Mouse (Mus musculus) forebrain, embryonic 11.5 days (tissue): Measurements from ENCODE around the gene Tbx20. TPM values are rescaled to one million over a fixed set of nuclear protein-coding genes. Genes with fewer than 3 reads are reported as not detected.
A peak's percentile ranks its signal among the peaks of the same experiment; 100 is the strongest.

Source experiments
- ATAC-seq: fragments of 200-750 bp; cut with Nextera tagmentation; replicated peaks from 2 replicates; pipeline ENCODE4 v1.8.0; 2017; ENCODE audit warnings: moderate TSS enrichment; ENCODE audit not compliant: low FRiP score
- DNase-seq: peaks from one replicate; pipeline ENCODE4 v3.0.0-alpha.2; 2017; ENCODE audit warnings: low spot score
- H3K27ac ChIP-seq: fragments of 300-500 bp; sonication (generic); 2 replicates; pipeline ENCODE4 v1.5.1; 2014; ENCODE audit warnings: low read depth, low read length
- H3K27me3 ChIP-seq: fragments of 300-500 bp; sonication (generic); 2 replicates; pipeline ENCODE4 v1.6.1; 2014; ENCODE audit warnings: mild to moderate bottlenecking, low read length, mixed read lengths; ENCODE audit not compliant: control insufficient read depth, insufficient read depth
- H3K36me3 ChIP-seq: fragments of 300-500 bp; sonication (generic); 2 replicates; pipeline ENCODE4 v1.6.1; 2014; ENCODE audit warnings: mild to moderate bottlenecking, low read length, moderate library complexity, mixed read lengths; ENCODE audit not compliant: control insufficient read depth, insufficient read depth
- H3K4me1 ChIP-seq: fragments of 300-500 bp; sonication (generic); replicated peaks from 2 replicates; pipeline ENCODE4 v1.6.1; 2014; ENCODE audit warnings: low read length, mixed read lengths; ENCODE audit not compliant: control insufficient read depth, insufficient read depth
- H3K4me2 ChIP-seq: fragments of 300-500 bp; sonication (generic); 2 replicates; pipeline ENCODE4 v1.6.1; 2014; ENCODE audit warnings: low read depth, mild to moderate bottlenecking, low read length, moderate library complexity, mixed read lengths; ENCODE audit not compliant: severe bottlenecking
- H3K4me3 ChIP-seq: fragments of 300-500 bp; sonication (generic); 2 replicates; pipeline ENCODE4 v1.5.1; 2014; ENCODE audit warnings: low read depth, low read length
- H3K9ac ChIP-seq: fragments of 300-500 bp; sonication (generic); 2 replicates; pipeline ENCODE4 v1.6.1; 2014; ENCODE audit warnings: low read length
- H3K9me3 ChIP-seq: fragments of 300-500 bp; sonication (generic); 2 replicates; pipeline ENCODE4 v1.6.1; 2016; ENCODE audit warnings: low read length, mixed read lengths; ENCODE audit not compliant: control insufficient read depth
- WGBS: fragments of 180-500 bp; shearing (Covaris S2); extraction: QIAGEN DNeasy Blood & Tissue Kit; methylation state at CpG from one replicate; pipeline ENCODE4 v1.1.7; 2014; 5-methylcytosine and 5-hydroxymethylcytosine counted together
- polyA plus RNA-seq: library from polyadenylated mRNA; unstranded; fragments of >200 nt; fragmentation: Nextera tagmentation; extraction: Ambion mirVana; gene quantifications from 2 replicates; pipeline ENCODE4 v1.2.1, GENCODE M21; 2014

Tbx20 gene
- polyA plus RNA-seq = 0.48 TPM in 1 of 2 replicates, not detected in the other

DNA sequence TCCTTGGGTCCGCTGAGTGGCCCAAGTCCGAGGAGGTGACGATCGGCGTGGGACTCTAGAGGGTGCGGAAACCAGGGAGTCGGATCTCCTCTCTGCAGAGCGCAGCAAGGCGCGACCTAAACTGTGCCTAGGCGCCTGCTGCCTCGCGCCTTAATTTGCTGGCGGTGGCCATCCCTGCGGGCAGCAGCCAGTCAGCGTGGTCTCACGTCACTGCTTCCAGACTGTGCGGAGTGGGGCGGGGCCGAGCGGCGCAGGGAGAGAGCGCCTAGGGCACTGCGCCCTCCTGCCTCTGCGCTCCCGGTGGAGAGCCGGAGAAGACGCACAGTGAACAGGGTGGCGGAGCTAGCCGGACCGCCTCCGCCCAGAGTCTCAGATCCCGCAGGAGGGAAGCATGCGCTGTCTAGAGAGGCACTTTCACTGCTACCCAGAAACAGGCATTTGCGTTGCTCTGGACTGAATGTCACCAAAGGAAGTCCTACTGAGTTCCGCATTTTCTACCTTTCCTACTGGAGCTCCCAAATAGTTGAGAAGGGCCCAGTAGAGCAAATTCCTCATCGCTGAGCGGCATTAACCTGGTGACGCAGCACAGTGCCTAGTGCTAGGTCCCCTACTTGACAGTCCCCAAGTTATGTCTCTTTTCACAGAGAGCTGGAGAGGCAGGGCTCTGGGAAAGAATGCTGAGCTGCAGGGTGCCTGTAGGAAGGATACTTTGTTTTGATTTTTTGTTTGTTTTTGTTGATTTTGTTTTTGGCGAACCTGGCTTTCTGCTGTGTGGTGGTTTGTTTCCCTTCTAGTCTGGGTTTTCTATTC lies at the start of gene Tbx20:
Tbx20 (minus strand) TSS at position 144 of the 810 bp plus-strand sequence.
- Histone ChIP-seq H3K9ac (no peak within 1 kb of the TSS), H3K4me2 (peak within 1 kb of the TSS; percentile 41), H3K4me1 (peaks cover 15% of the 10 kb centered on the region; the same call in 1 of the 2 replicates), H3K9me3 (no peaks in the 10 kb centered on the region), H3K4me3 (peak within 1 kb of the TSS; percentile 26), H3K27ac (no peak within 1 kb of the TSS), H3K36me3 (no peaks in the 10 kb centered on the region), H3K27me3 (peaks cover 87% of the 10 kb centered on the region)
- DNase-seq (peak; percentile 88), ATAC-seq (peak; percentile 93)
- 0% methylated on average over 38 of the region's 40 CpGs for WGBS

- ATAC-seq = no peak
- 74% methylated on average over 3 of the region's 3 CpGs for WGBS
- no peak overlapping the region for H3K9ac ChIP-seq
- no peak overlapping the region for H3K4me2 ChIP-seq
- no peaks in the 10 kb centered on the region for H3K4me1 ChIP-seq
- no peak for DNase-seq
- H3K36me3 ChIP-seq = no peaks in the 10 kb centered on the region
- H3K9me3 ChIP-seq = no peaks in the 10 kb centered on the region
- H3K27ac ChIP-seq = no peak overlapping the region
- no peak overlapping the region for H3K4me3 ChIP-seq
- no peaks in the 10 kb centered on the region for H3K27me3 ChIP-seq
Observed at GRCm38 (mm10) chr9:24818511-24818910, 44.4 kb upstream of the Tbx20 start.

DNA sequence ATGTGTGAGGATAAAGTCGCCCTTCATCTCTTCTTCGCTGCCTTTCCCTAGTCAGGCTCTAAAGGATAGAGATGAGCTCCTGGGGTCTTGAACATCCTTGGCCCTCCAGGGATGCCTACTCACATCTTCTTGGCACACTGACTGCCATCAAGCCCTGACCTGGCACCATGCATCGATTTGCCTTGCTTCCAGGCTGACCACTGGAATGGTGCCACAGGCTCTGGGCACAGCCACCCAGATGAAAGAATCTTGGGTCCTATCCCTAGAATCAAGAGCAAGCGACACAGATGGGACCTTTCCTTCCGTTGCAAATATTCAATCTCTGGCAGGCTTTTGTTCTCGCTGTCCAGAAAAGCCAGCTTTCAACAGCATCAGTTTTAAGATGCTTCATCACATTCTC lies 38.4 kb upstream of the Tbx20 start:
- no peak overlapping the region for H3K4me3 ChIP-seq
- 90% methylated on average over 6 of the region's 6 CpGs for WGBS
- no peaks in the 10 kb centered on the region for H3K9me3 ChIP-seq
- no peak overlapping the region for H3K27ac ChIP-seq
- H3K9ac ChIP-seq = no peak overlapping the region
- DNase-seq (no peak), ATAC-seq (no peak)
- no peaks in the 10 kb centered on the region for H3K27me3 ChIP-seq
- no peak overlapping the region for H3K4me2 ChIP-seq
- no peaks in the 10 kb centered on the region for H3K4me1 ChIP-seq
- H3K36me3 ChIP-seq = no peaks in the 10 kb centered on the region

DNA sequence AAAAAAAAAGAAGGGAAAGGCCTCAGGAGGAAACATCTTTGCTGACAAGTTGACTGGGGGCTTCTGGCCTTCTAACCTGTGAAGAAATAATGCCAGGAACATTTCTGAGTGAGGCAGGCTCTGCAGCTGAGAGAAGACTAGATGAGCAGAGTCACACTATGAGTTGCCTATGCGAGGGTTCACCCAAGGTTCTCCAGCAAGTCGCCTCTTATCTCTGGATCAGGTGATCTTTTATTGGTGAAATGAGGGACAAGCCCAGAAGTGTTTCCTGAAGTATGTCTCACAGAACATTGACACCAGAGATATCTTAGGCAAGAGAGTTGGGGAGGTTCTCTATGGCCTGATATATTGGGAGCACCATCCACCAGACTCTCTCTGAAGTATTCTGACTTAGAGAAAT lies 18.0 kb upstream of the Tbx20 start:
- no peaks in the 10 kb centered on the region for H3K9me3 ChIP-seq
- no peak overlapping the region for H3K4me2 ChIP-seq
- no peaks in the 10 kb centered on the region for H3K4me1 ChIP-seq
- no peaks in the 10 kb centered on the region for H3K36me3 ChIP-seq
- WGBS = 93% methylated on average over 2 of the region's 2 CpGs
- H3K27me3 ChIP-seq = no peaks in the 10 kb centered on the region
- no peak overlapping the region for H3K27ac ChIP-seq
- no peak for ATAC-seq
- H3K9ac ChIP-seq = no peak overlapping the region
- H3K4me3 ChIP-seq = no peak overlapping the region
- DNase-seq = no peak

DNA sequence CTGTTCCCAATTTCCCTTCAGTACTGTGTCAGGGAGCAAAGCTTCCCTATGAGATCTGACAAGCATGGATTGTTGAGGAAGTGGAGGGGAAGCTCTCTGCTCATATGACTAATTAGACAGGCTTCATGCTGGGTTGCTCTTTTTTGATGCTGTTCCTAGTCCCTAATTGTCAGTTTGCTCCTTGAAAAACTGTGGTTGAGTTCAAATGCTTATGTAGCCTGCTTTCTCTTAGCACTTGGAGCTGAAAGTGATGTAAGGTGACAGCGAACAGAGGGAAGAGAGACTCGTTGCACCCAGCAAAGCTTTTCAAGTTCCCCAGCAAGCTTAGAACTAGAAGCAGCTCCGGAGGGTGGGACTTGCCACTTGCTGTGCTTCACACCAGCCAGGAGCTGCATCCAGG lies 15.3 kb upstream of the Tbx20 start:
- no peaks in the 10 kb centered on the region for H3K27me3 ChIP-seq
- H3K36me3 ChIP-seq = no peaks in the 10 kb centered on the region
- no peaks in the 10 kb centered on the region for H3K4me1 ChIP-seq
- 54% methylated on average over 3 of the region's 3 CpGs for WGBS
- H3K27ac ChIP-seq = no peak overlapping the region
- ATAC-seq = no peak
- H3K9ac ChIP-seq = no peak overlapping the region
- no peaks in the 10 kb centered on the region for H3K9me3 ChIP-seq
- no peak overlapping the region for H3K4me3 ChIP-seq
- no peak for DNase-seq
- no peak overlapping the region for H3K4me2 ChIP-seq

- 13% methylated on average over 3 of the region's 3 CpGs for WGBS
Observed at GRCm38 (mm10) chr9:24782338-24782737, 8.2 kb upstream of the Tbx20 start.

GRCm38 (mm10) chr9:24780929-24781441 lies 6.9 kb upstream of the Tbx20 start:
- no peaks in the 10 kb centered on the region for H3K9me3 ChIP-seq
- peaks cover 63% of the 10 kb centered on the region for H3K27me3 ChIP-seq
- H3K9ac ChIP-seq = peak overlapping the region; percentile 16; the same call in 1 of the 2 replicates
- H3K36me3 ChIP-seq = no peaks in the 10 kb centered on the region
- peak overlapping the region; percentile 39 for H3K4me3 ChIP-seq
- H3K4me1 ChIP-seq = peaks cover 5% of the 10 kb centered on the region
- DNase-seq (peak; percentile 70), ATAC-seq (peak; percentile 70)
- H3K4me2 ChIP-seq = peak overlapping the region; percentile 70
- WGBS = under 1% methylated on average over 32 of the region's 32 CpGs
- no peak overlapping the region for H3K27ac ChIP-seq

More at GRCm38 (mm10) chr9:24782338-24782737, 8.2 kb upstream of the Tbx20 start:
- Histone ChIP-seq H3K36me3 (no peaks in the 10 kb centered on the region), H3K27me3 (peaks cover 53% of the 10 kb centered on the region), H3K4me2 (no peak overlapping the region), H3K9ac (no peak overlapping the region), H3K27ac (no peak overlapping the region), H3K9me3 (no peaks in the 10 kb centered on the region), H3K4me3 (no peak overlapping the region), H3K4me1 (peaks cover 5% of the 10 kb centered on the region)
- ATAC-seq = no peak
- DNase-seq = no peak

GRCm38 (mm10) chr9:24780391-24780928 lies 6.4 kb upstream of the Tbx20 start:
- Histone ChIP-seq H3K4me1 (peaks cover 5% of the 10 kb centered on the region), H3K27ac (no peak overlapping the region), H3K4me2 (peak overlapping the region; percentile 70), H3K9ac (no peak overlapping the region), H3K36me3 (no peaks in the 10 kb centered on the region), H3K9me3 (no peaks in the 10 kb centered on the region), H3K4me3 (peak overlapping the region; percentile 39), H3K27me3 (peaks cover 66% of the 10 kb centered on the region)
- WGBS = 2% methylated on average over 17 of the region's 22 CpGs
- ATAC-seq (peak; percentile 44), DNase-seq (no peak)
